Mouse (Mus musculus) T-helper 17 cell (primary cell): ENCODE measurements around the gene Nhlh1.

Source experiments
- in situ Hi-C, 2 experiments: fragments of 300-600 bp; cut with MboI, MseI; formaldehyde crosslinking; loops; 1 replicate in 1 of 2; 2 replicates in 1 of 2; pipeline ENCODE4 v1.15.1; 2025; ENCODE audit warnings: high pct_unique_total_duplicates in 2 of 2

Nhlh1 gene

GRCm38 (mm10) chr1:172053541-172054440 is 3.6 kb downstream of the Nhlh1 start:
- in situ Hi-C loops: no loop called here

DNA sequence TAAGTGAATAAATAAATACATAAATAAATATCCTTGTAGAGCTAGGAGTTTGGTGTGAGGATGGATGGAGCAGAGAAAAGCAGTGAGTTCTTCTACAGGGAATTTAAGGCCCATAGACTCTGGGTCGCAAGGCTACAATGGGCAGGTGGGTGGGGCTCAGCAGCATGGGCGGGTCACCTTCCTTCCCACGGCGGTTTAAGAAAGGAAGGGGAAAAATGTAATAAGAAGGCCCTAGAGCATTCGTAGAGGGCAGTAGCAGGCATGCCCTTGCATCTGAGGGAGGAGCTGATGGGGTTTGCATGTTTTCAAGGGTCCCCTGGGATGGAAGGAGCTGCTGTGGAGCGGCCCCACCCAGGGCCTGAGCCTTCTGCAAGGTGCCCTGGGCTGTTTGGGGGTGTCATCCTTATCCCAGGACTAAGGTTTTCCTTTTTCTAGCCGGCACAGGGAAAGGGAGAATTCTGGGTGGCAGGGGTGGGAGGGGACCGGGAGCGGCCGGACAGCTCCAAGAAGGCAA is 4.5 kb downstream of the Nhlh1 start:
- in situ Hi-C loops: no loop called here

DNA sequence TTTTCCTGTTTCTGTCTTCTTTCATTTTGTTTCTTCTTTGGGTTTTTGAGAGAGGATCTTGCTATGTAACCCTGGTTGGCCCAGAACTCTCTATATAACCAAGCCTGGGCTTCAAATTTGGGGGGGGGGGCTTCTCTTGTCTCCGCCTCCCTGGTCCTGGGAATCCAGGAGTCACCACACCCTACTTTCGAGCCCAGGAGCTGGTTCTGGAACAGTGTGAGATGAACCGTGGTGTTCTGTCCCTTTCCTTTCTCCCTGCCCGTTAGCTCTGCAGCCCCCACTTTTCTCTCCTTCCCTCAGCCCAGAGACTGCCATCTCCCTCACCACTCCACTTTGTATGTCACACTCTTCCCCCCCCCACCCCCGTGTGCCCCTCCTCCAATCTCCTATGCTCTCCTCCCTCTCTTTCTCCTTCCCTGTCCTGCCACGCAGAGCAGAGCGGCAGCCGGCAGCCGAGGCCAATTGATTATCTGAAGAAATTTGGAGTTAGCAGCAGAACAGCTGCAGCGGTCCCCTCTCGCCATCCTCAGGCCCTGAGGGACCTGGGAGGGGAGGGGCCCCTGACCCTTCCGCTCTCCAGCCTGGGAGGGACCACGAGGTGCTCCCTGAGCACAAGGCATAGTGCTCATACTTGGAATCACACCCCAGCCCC is 8.1 kb downstream of the Nhlh1 start:
- in situ Hi-C loops: loop anchor here (5.0 to 25.0 kb wide), 2 partner anchors 303 to 588 kb away; partner anchors contain the start of gene Dusp23 (in 1 of the 2)

GRCm38 (mm10) chr1:172048241-172048734 is 9.1 kb downstream of the Nhlh1 start:
- in situ Hi-C loops: loop anchor here (5.0 to 25.0 kb wide), 2 partner anchors 304 to 589 kb away; partner anchors contain the start of gene Dusp23 (in 1 of the 2)

DNA sequence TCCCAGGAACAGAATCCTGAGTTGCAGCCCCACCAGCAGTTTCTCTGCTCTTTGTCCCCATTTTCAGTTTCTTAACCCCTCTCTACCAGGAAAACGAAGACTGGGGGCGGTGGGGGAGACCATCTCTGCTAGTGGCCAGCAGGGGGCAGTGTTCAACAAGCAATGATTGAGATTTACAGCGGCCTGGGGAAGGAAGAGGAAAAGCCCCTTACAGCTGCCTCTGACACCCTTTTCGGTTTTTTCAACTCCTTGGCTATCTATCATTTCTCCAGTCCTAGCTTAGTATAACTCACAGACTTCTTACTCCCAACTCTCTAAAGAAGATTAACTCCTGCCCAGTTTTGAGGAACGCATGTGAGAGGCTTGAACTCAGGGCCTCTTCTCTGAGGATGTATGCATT is 10.4 kb downstream of the Nhlh1 start:
- in situ Hi-C loops: loop anchor here (5.0 to 25.0 kb wide), 2 partner anchors 305 to 590 kb away; partner anchors contain the start of gene Dusp23 (in 1 of the 2)

DNA sequence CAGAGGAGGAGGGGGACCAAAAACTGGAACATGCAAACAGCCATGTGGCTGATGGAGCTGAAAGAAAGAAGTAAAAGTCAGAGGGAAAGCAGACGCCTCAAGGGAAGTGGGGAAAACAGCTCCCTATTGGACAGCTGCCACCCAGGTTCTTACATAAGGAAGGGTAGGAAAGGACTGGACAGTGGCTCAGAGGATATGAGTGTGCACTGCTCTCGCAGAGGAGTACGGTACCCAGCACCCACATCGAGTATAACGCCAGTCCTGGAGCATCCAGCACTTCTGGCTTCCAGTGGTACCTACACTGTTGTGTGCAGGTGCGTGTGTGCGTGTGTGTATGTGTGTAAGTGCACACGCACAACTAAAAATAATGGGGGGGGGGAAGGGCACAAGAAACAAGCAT is 11.0 kb downstream of the Nhlh1 start:
- in situ Hi-C loops: loop anchor here (5.0 to 25.0 kb wide), 2 partner anchors 306 to 591 kb away; partner anchors contain the start of gene Dusp23 (in 1 of the 2)

DNA sequence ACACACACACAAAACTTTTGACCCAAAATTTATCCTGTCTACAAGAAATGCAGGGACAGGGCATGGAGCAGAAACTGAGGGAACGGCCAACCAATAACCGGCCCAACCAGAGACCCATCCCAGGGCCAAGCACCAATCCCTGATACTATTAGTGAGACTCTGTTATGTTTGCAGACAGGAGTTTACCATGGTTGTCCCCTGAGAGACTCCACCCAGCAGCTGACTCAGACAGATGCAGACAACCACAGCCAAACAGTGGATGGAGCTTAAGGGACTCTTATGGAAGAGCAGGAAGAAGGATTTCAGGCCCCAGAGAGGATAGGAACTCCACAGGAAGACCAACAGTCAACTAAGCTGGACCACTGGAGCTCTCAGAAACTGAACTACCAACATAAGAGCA is 27.5 kb downstream of the Nhlh1 start:
- in situ Hi-C loops: loop anchor here in 1 of 2 experiments (25.0 kb wide), 1 partner anchor 607 kb away; the partner anchor contains the start of gene Dusp23

GRCm38 (mm10) chr1:172028394-172029275 is 28.7 kb downstream of the Nhlh1 start, which contains the start of gene Vangl2:
Gene Vangl2 (minus strand): TSS chr1:172028444.
- in situ Hi-C loops: loop anchor here in 1 of 2 experiments (25.0 kb wide), 1 partner anchor 609 kb away; the partner anchor contains the start of gene Dusp23

DNA sequence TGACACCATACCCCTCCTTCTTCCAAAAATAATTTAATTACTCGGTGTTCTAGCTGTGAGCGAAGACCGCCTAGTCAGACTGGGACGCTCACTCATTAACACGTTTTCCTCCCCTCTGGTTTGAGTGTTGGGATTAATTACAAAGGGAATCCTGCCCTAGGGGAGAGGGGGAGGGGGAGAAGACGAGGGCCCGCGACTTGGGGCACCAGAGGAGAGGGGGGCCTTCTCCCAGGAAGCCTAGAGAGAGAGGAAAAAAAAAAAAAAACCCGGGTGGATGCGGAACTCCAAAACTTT is 29.6 kb downstream of the Nhlh1 start:
- in situ Hi-C loops: loop anchor here in 1 of 2 experiments (25.0 kb wide), 1 partner anchor 610 kb away; the partner anchor contains the start of gene Dusp23

- in situ Hi-C loops: loop anchor here in 1 of 2 experiments (25.0 kb wide), 1 partner anchor 610 kb away; the partner anchor contains the start of gene Dusp23
These were observed 30.2 kb downstream of the Nhlh1 start for GRCm38 (mm10) chr1:172027010-172027808.

GRCm38 (mm10) chr1:172026201-172026901 is 31.0 kb downstream of the Nhlh1 start:
- in situ Hi-C loops: loop anchor here in 1 of 2 experiments (25.0 kb wide), 1 partner anchor 611 kb away; the partner anchor contains the start of gene Dusp23

DNA sequence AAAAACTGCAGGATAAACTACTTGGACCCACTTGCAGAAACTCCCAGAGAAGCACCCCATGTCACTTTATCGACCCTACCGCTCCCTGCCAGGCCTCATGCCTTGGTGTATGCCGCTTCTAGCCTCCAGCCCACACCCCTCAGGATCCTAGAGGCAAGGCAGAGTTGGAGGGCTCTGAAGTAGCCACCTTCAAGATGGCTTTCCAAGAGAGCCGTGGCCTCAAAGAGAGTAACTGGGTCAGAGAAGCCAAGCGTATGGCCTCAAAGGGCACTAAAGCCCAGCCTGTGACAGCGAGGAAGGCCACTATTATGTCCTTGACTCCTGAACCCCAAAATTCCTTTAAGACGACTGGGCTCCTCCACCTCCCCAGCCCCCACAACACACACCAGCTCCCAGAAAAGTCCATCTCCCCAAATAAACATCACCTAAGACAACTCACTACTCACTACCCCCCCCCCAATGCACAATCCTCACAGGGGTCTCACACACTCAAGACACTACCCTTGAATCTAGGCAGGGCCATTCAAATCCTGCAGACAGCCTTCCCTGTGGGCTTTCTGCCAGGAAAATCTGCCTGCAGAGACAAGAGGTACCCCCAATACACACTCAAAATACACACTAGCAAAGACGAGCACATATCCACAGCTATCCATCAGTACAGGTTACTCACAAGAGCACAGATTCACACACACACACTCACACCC is 32.0 kb downstream of the Nhlh1 start:
- in situ Hi-C loops: loop anchor here in 1 of 2 experiments (25.0 kb wide), 1 partner anchor 612 kb away; the partner anchor contains the start of gene Dusp23

GRCm38 (mm10) chr1:172024140-172024895 is 33.1 kb downstream of the Nhlh1 start:
- in situ Hi-C loops: no loop called here

DNA sequence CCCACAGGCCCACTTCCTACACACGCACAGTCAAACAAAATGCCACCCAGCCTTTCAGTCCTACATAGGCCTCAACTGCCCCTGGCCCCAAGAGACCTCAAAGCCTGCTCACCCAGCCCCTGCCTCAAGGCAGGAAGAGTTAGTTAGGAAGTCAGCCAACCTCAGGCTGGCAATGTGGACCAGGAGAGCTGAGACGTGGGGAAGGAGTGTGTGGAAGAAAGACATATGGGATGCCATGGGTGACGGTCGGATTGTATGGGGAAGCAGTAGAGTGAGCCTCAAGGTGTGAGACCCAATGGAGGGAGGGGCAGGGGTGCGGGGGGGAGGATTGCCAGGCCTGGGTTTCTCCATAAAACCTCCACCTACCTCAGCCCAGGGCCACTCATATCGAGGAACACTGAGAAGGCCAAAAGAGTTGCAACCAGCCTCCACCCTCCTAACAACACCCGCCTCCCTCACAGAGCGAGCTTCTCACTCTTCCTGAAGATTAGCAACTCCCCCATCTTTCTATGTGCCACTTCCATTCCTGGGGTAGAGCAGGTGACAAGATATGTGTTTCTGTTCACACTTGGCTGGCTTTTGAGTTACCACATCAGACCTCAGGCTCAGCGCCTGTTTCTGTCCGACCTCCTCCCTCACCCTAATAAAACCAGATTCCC is 37.4 kb downstream of the Nhlh1 start:
- in situ Hi-C loops: no loop called here

DNA sequence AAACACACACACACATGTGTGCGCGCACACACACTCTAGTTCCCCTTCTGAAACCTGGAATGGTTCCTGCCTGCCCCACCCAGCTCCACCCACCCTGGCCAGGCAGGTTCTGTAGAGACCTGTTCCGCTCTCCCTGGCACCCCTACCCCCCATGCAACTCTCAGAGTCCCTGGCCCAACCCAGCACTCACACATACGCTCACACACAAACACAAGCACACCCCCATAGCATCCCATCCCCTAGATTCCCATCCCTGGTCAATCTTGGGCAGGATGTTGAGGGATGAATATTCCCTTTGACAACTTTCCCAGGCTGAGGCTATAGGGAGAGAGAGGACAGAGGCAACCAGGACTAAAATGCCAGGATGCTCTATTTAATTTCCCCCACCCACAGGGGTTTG is 38.0 kb downstream of the Nhlh1 start:
- in situ Hi-C loops: no loop called here

DNA sequence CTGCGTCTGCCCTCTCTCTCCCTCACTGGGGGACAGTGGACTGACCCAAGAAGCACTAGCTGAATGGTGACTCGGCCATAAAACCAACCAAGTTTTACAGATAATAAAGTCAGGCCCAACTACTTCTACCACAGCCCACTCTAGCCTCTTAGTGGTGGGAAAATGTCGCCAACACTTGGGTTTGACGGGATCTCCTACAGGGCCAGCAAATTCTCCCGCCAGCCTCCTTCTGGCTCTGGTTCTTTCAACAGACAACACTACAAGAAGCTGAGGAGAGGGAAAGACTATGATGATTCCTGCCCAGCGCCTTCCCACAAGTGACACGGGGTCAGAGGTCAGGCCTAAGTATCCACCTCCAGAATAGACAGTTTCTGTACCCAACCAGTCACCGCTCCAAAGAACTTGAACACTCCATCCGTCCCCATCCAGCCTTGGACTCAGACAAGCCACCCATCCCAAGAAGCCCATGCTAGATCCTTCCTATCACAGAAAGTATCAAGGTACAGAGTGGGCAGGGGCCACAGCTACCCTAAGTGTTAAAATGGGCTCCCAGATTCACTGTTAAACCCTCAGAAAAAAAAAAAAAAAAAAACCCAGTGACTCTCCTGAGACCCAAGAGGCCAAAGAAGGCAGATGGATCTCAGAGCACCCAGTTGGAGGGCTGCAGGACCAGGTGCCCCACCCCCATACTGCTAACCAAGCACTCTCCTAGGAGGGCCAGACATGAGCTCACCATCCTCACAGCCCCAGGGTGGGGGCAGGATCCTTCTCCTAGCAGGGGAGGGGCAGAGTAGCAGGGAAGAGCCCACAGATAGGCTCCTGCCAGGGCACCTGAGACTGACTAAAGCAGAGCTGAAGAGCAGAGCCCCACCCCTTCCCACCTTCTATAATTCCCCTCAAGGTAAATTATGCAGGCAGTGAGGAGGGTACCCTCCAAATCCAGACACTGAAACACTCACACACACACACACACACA is 38.7 kb downstream of the Nhlh1 start:
- in situ Hi-C loops: no loop called here
